Mouse (Mus musculus): ENCODE data around the gene Pkdrej.

DNA sequence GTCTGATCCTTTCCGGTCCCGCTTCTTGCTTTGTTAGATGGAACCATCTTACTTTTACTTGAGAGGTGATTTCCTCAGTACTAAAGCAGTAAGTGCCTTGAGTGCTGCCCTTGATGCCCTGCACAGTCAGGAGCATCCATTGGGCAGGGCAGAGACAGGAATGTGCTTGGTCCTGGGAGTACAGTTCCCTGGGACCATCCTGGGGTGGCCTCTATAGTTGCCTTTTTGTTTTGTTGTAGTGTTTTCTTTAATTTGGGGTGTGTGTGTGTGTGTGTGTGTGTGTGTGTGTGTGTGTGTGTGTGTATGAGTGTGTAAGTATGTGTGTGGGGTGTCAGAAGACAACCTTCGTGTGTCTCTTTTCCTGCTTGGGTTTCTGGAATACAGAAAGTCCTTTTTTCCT, 37.2 kb downstream of the Pkdrej start:
- TF ChIP-seq CTCF (IDR thresholded peaks at IDR 0.05; ENCODE audit: low read depth) (no peak), EP300 (IDR thresholded peaks at IDR 0.05; ENCODE audit: low read depth) (no peak)

Measured in heart, postnatal 0 days (tissue).